Mouse (Mus musculus) liver, embryonic 14.5 days (tissue): ENCODE measurements around the gene Nemf. TPM values are rescaled to one million over a fixed set of nuclear protein-coding genes. Genes with fewer than 3 reads are reported as not detected.

Experiments
- ATAC-seq: fragments of 200-750 bp; cut with Nextera tagmentation; 2 replicates; pipeline ENCODE4 v1.8.0; 2017; ENCODE audit warnings: moderate number of reproducible peaks, mild to moderate bottlenecking, moderate library complexity; ENCODE audit not compliant: insufficient read depth
- DNase-seq, 3 experiments: peaks; one replicate each; pipeline ENCODE4 v3.0.0-alpha.2; 2012 to 2013; ENCODE audit warnings: low read depth in 3 of 3, low spot score in 3 of 3
- H3K27ac ChIP-seq: fragments of 300-500 bp; sonication (generic); 2 replicates; pipeline ENCODE4 v1.5.1; 2014; ENCODE audit warnings: moderate library complexity, mild to moderate bottlenecking, control low read depth, inconsistent platforms
- H3K27me3 ChIP-seq: fragments of 300-500 bp; sonication (generic); 2 replicates; pipeline ENCODE4 v1.6.1; 2014; ENCODE audit warnings: mild to moderate bottlenecking, low read length, moderate library complexity; ENCODE audit not compliant: control insufficient read depth, insufficient read depth
- H3K36me3 ChIP-seq: fragments of 300-500 bp; sonication (generic); replicated peaks from 2 replicates; pipeline ENCODE4 v1.6.1; 2014; ENCODE audit warnings: low read depth; ENCODE audit not compliant: control insufficient read depth, insufficient read depth
- H3K4me1 ChIP-seq, 2 experiments: fragments of 200-500 bp in 1 of 2; fragments of 300-500 bp in 1 of 2; sonication (generic) in 1 of 2; replicated peaks; 2 replicates each; pipeline ENCODE4 v1.6.1; 2012 to 2014; ENCODE audit warnings: antibody characterized with exemption in 1 of 2, inconsistent platforms in 1 of 2, low read length in 1 of 2; ENCODE audit not compliant: control insufficient read depth in 2 of 2, insufficient read depth in 2 of 2
- H3K4me2 ChIP-seq: fragments of 300-500 bp; sonication (generic); 2 replicates; pipeline ENCODE4 v1.6.1; 2014; ENCODE audit warnings: low read depth, mild to moderate bottlenecking, control low read depth, moderate library complexity
- H3K4me3 ChIP-seq, 2 experiments: fragments of 200-500 bp in 1 of 2; fragments of 300-500 bp in 1 of 2; sonication (generic) in 1 of 2; 2 replicates each; pipeline ENCODE4 v1.5.1; 2012 to 2014; ENCODE audit warnings: low read depth in 2 of 2, low read length in 2 of 2, mild to moderate bottlenecking in 2 of 2, control low read depth in 1 of 2, inconsistent platforms in 1 of 2, moderate library complexity in 1 of 2; ENCODE audit not compliant: insufficient read depth in 1 of 2
- H3K9ac ChIP-seq: fragments of 300-500 bp; sonication (generic); replicated peaks from 2 replicates; pipeline ENCODE4 v1.6.1; 2014; ENCODE audit warnings: mild to moderate bottlenecking, control low read depth, moderate library complexity
- H3K9me3 ChIP-seq: fragments of 300-500 bp; sonication (generic); 2 replicates; pipeline ENCODE4 v1.6.1; 2016; ENCODE audit warnings: low read length, mixed read lengths; ENCODE audit not compliant: control insufficient read depth
- CTCF ChIP-seq: IDR thresholded peaks from 2 replicates; pipeline ENCODE4 v1.5.1; 2016; ENCODE audit warnings: antibody characterized with exemption, low read depth, control low read depth
- EP300 ChIP-seq: IDR thresholded peaks from 2 replicates; pipeline ENCODE4 v1.6.1; 2016; ENCODE audit warnings: antibody characterized with exemption, low read depth
- WGBS: fragments of 180-500 bp; shearing (Covaris S2); extraction: QIAGEN DNeasy Blood & Tissue Kit; methylation state at CpG from one replicate; pipeline ENCODE4 v1.1.7; 2014; ENCODE audit not compliant: insufficient replicate concordance; 5-methylcytosine and 5-hydroxymethylcytosine counted together
- polyA plus RNA-seq, 2 experiments: library from polyadenylated mRNA; depleted of rRNA in 1 of 2; stranded (reverse) in 1 of 2; unstranded in 1 of 2; fragments of >200 nt; fragmentation: Nextera tagmentation in 1 of 2; extraction: Ambion mirVana in 1 of 2; gene quantifications; 2 replicates each; pipeline versions ENCODE4 v1.2.1 to v1.2.3; 2012 to 2014

The Nemf gene
- 5.2 and 11.1 TPM in 2 replicates for polyA plus RNA-seq (2012; rRNA removed)
- polyA plus RNA-seq (2014; fragmentation: Nextera tagmentation; extraction: Ambion mirVana), result 33.7 and 35.4 TPM in 2 replicates

DNA sequence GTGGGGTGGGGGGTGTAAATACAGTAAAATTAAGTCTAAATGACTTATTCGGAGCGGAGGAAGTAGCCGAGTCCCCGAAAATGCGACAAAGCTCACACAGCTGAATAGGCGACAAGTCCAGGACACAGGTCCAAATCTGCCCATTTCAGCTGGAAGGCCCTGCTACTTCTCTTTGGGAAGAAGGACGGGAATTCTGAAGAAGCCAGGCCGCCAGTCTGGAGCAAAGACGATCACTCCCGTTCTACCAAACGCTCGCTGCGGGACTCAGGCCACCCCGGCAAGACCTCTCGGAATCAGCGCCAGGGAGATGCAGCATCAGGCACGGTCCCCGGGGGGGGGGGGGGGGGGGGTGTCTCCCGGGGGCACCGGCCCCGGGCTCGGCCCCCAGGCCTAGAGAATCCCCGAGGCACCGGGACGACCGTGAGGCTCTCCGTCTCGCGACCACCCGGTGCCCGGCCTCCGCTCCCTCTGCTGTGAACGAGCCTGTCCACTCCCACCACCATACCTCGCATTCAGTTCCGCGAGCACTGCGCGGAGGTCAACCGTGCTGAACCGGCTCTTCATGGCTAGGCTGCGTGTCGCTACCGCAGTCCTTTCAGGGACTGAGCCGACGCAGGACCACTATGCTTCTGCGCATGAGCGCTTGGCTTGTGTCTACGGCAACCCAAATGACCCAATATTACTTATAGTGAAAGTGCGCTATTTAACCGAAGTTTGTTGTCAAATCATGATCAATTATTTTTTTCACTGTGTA lies at the start of gene Nemf:
Nemf (minus strand) TSS at position 620 of the 754 bp plus-strand sequence.
- ATAC-seq (peak; percentile 42), DNase-seq (peak; percentile 84)
- TF ChIP-seq EP300, result no peak
- TF ChIP-seq CTCF, result no peak
- peaks cover 9% of the 10 kb centered on the region for H3K36me3 ChIP-seq
- H3K4me3 ChIP-seq, result peak within 1 kb of the TSS; percentile 94 to 98
- peak within 1 kb of the TSS; percentile 87 for H3K27ac ChIP-seq
- H3K4me1 ChIP-seq, result peaks cover 4 to 7% of the 10 kb centered on the region in 2 experiments; a peak in 1 of 4 replicates
- no peaks in the 10 kb centered on the region for H3K27me3 ChIP-seq
- WGBS, result under 1% methylated on average over 46 of the region's 50 CpGs
- peak within 1 kb of the TSS; percentile 98 for H3K9ac ChIP-seq
- H3K4me2 ChIP-seq, result peak within 1 kb of the TSS; percentile 92
- H3K9me3 ChIP-seq, result no peaks in the 10 kb centered on the region

DNA sequence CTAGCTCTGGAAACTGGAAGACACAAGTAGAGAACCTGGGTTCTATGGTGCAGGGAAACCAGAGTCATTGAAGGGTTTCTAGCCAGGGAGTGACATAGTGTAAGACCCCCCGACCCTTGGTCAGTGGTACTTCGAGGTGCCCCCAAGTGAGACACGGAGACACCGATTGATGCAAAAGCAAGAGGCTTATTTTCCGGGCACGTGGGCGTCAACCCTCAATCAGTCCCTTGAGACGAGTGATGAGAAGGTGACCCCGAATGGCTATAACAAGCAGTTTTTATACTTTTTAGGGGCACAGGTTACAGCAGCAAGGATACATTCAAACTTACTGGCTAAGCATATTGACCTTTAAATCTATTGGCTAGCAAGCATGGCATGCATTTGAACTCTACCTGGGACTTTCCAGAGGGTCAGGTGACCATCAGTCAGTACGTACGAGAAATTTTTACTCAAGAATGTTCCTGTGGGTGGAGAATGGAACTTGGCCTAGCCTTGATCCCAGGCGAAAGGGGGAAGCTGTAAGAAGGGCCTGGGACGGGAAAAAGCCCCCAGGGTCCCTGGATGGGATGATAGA lies 45.7 kb upstream of the Nemf start:
- no peak overlapping the region for H3K4me2 ChIP-seq
- DNase-seq, result no peak
- no peak overlapping the region for H3K27ac ChIP-seq
- H3K9me3 ChIP-seq, result no peaks in the 10 kb centered on the region
- no peak overlapping the region for H3K4me3 ChIP-seq
- ATAC-seq, result no peak
- WGBS, result 70% methylated on average over 13 of the region's 13 CpGs
- TF ChIP-seq CTCF (no peak), EP300 (no peak)
- H3K9ac ChIP-seq, result no peak overlapping the region
- 0 out of 4 replicates have a peak, but pooled peaks cover 0 to 2% of the 10 kb centered on the region in 2 experiments for H3K4me1 ChIP-seq
- H3K27me3 ChIP-seq, result no peaks in the 10 kb centered on the region
- no peaks in the 10 kb centered on the region for H3K36me3 ChIP-seq

- Histone ChIP-seq H3K36me3 (no peaks in the 10 kb centered on the region), H3K4me2 (no peak overlapping the region), H3K4me3 (no peak overlapping the region), H3K9ac (no peak overlapping the region), H3K27me3 (no peaks in the 10 kb centered on the region), H3K9me3 (no peaks in the 10 kb centered on the region), H3K4me1 (0 out of 4 replicates have a peak, but pooled peaks cover 0 to 2% of the 10 kb centered on the region in 2 experiments), H3K27ac (no peak overlapping the region)
- DNase-seq (no peak), ATAC-seq (no peak)
- WGBS, result 57% methylated on average over 9 of the region's 9 CpGs
- TF ChIP-seq CTCF (no peak), EP300 (no peak)
Observed at GRCm38 (mm10) chr12:69402100-69402499, 45.1 kb upstream of the Nemf start.

- H3K4me2 ChIP-seq, result no peak overlapping the region
- no peaks in the 10 kb centered on the region for H3K36me3 ChIP-seq
- TF ChIP-seq CTCF (no peak), EP300 (no peak)
- H3K27me3 ChIP-seq, result no peaks in the 10 kb centered on the region
- H3K4me3 ChIP-seq, result no peak overlapping the region
- no peak overlapping the region for H3K27ac ChIP-seq
- H3K4me1 ChIP-seq, result 0 out of 4 replicates have a peak, but pooled peaks cover 0 to 2% of the 10 kb centered on the region in 2 experiments
- no peaks in the 10 kb centered on the region for H3K9me3 ChIP-seq
- DNase-seq (no peak), ATAC-seq (no peak)
- no peak overlapping the region for H3K9ac ChIP-seq
- 11% methylated on average over 2 of the region's 2 CpGs for WGBS
Observed at GRCm38 (mm10) chr12:69400871-69401286, 43.9 kb upstream of the Nemf start.

- no peaks in the 10 kb centered on the region for H3K9me3 ChIP-seq
- H3K4me3 ChIP-seq, result no peak overlapping the region
- H3K4me1 ChIP-seq, result 0 out of 4 replicates have a peak, but pooled peaks cover 0 to 2% of the 10 kb centered on the region in 2 experiments
- 52% methylated on average over 4 of the region's 4 CpGs for WGBS
- no peak overlapping the region for H3K4me2 ChIP-seq
- H3K27me3 ChIP-seq, result no peaks in the 10 kb centered on the region
- no peak overlapping the region for H3K9ac ChIP-seq
- TF ChIP-seq EP300 (no peak), CTCF (no peak)
- DNase-seq, result no peak
- no peak for ATAC-seq
- H3K36me3 ChIP-seq, result no peaks in the 10 kb centered on the region
- no peak overlapping the region for H3K27ac ChIP-seq
Observed at GRCm38 (mm10) chr12:69400367-69400766, 43.4 kb upstream of the Nemf start.
